Comparison of ENCODE assay signal across 36 mouse cellular contexts in genomic region chr13:101924637-101925036, GRCm38 (mm10).
"Had no signal": no experiment of that assay in that cellular context is flagged by ENCODE, and none has a peak within 500 bp of the region (broad histone marks: within the 10 kb centered on the region; RNA-seq: fewer than 3 reads in every experiment).

No protein-coding gene starts in this region.

- H3K27me3 ChIP-seq: heart, embryonic 12.5 days; heart, embryonic 13.5 days; heart, embryonic 15.5 days; hindbrain, embryonic 12.5 days; hindbrain, embryonic 13.5 days; hindbrain, embryonic 15.5 days; intestine, embryonic 15.5 days; kidney, embryonic 15.5 days had no signal

- H3K9ac ChIP-seq: heart, embryonic 12.5 days; heart, embryonic 13.5 days; heart, embryonic 15.5 days; hindbrain, embryonic 12.5 days; hindbrain, embryonic 13.5 days; hindbrain, embryonic 14.5 days; hindbrain, embryonic 15.5 days; intestine, embryonic 15.5 days; kidney, embryonic 15.5 days had no signal

- ATAC-seq: hindbrain, embryonic 16.5 days; hindbrain, postnatal 0 days; inflammation-experienced regulatory T-cells, adult 6 months; intestine, embryonic 15.5 days; intestine, embryonic 16.5 days had no signal

- DNase-seq: heart, adult 18-20 months; heart, adult 2 months; heart, postnatal 10 days; heart, postnatal 14 days; heart, postnatal 36 days; heart, postnatal 4 days; kidney, adult 11 months; kidney, adult 18-20 months; kidney, adult 2 months; kidney, adult 8-10 months; kidney, adult 9 months; kidney, postnatal 10 days; kidney, postnatal 14 days; kidney, postnatal 25 days; kidney, postnatal 36 days; kidney, postnatal 4 days; layer of hippocampus, adult 9-11 months; layer of hippocampus, postnatal 36 days had no signal

- H3K27ac ChIP-seq: heart, adult 2 months; heart, embryonic 10.5 days; heart, embryonic 13.5 days; heart, embryonic 15.5 days; hindbrain, embryonic 10.5 days; hindbrain, embryonic 12.5 days; hindbrain, embryonic 13.5 days; hindbrain, embryonic 14.5 days; hindbrain, embryonic 15.5 days; hindbrain, postnatal 0 days; intestine, embryonic 15.5 days; kidney, embryonic 15.5 days; kidney, postnatal 0 days; layer of hippocampus, adult 2 months had no signal

- H3K9me3 ChIP-seq: heart, embryonic 10.5 days; heart, embryonic 12.5 days; heart, embryonic 13.5 days; heart, embryonic 15.5 days; hindbrain, embryonic 10.5 days; hindbrain, embryonic 12.5 days; hindbrain, embryonic 13.5 days; hindbrain, embryonic 15.5 days; intestine, embryonic 15.5 days; kidney, embryonic 15.5 days had no signal

- H3K36me3 ChIP-seq: heart, embryonic 10.5 days; heart, embryonic 12.5 days; heart, embryonic 13.5 days; heart, embryonic 15.5 days; hindbrain, embryonic 10.5 days; hindbrain, embryonic 12.5 days; hindbrain, embryonic 13.5 days; hindbrain, embryonic 15.5 days; intestine, embryonic 15.5 days; kidney, embryonic 15.5 days had no signal

- H3K4me2 ChIP-seq: heart, embryonic 11.5 days; heart, embryonic 12.5 days; heart, embryonic 13.5 days; heart, embryonic 15.5 days; hindbrain, embryonic 12.5 days; hindbrain, embryonic 13.5 days; hindbrain, embryonic 14.5 days; hindbrain, embryonic 15.5 days; intestine, embryonic 15.5 days; kidney, embryonic 15.5 days had no signal

- H3K4me3 ChIP-seq: heart, adult 2 months; heart, embryonic 10.5 days; heart, embryonic 12.5 days; heart, embryonic 13.5 days; heart, embryonic 15.5 days; hindbrain, embryonic 10.5 days; hindbrain, embryonic 12.5 days; hindbrain, embryonic 13.5 days; hindbrain, embryonic 15.5 days; intestine, embryonic 15.5 days; kidney, embryonic 15.5 days; layer of hippocampus, adult 2 months had no signal

- H3K4me1 ChIP-seq: heart, embryonic 10.5 days; heart, embryonic 12.5 days; heart, embryonic 15.5 days; hindbrain, embryonic 12.5 days; hindbrain, embryonic 13.5 days; hindbrain, embryonic 15.5 days; intestine, embryonic 15.5 days; kidney, embryonic 15.5 days had no signal
